Mouse (Mus musculus) E14TG2a.4 (cell line): ENCODE data around the gene Gtpbp1.

Experiments used
- H3K27me3 ChIP-seq: 2 replicates; pipeline ENCODE4 v1.6.1; 2014; ENCODE audit warnings: low read length, control low read depth; ENCODE audit not compliant: insufficient read depth
- H3K36me3 ChIP-seq: 2 replicates; pipeline ENCODE4 v1.6.1; 2014; ENCODE audit warnings: low read length, control low read depth; ENCODE audit not compliant: insufficient read depth
- H3K4me1 ChIP-seq: replicated peaks from 2 replicates; pipeline ENCODE4 v1.6.1; 2014; ENCODE audit warnings: low read depth, low read length, control low read depth
- H3K4me3 ChIP-seq: replicated peaks from 2 replicates; pipeline ENCODE4 v1.5.1; 2014; ENCODE audit warnings: mild to moderate bottlenecking, low read length
- H3K9me3 ChIP-seq: 2 replicates; pipeline ENCODE4 v1.6.1; 2014; ENCODE audit warnings: low read length, control low read depth
- CTCF ChIP-seq: conservative IDR thresholded peaks from 2 replicates; pipeline ENCODE4 v1.5.1; 2014; ENCODE audit warnings: low read length
- NANOG ChIP-seq: IDR thresholded peaks from 2 replicates; pipeline ENCODE4 v1.6.1; 2014; ENCODE audit warnings: borderline replicate concordance, low read length, mixed read lengths
- POU5F1 ChIP-seq: IDR thresholded peaks from 2 replicates; pipeline ENCODE4 v1.6.1; 2014; ENCODE audit warnings: low read length, borderline replicate concordance

Gene Gtpbp1

DNA sequence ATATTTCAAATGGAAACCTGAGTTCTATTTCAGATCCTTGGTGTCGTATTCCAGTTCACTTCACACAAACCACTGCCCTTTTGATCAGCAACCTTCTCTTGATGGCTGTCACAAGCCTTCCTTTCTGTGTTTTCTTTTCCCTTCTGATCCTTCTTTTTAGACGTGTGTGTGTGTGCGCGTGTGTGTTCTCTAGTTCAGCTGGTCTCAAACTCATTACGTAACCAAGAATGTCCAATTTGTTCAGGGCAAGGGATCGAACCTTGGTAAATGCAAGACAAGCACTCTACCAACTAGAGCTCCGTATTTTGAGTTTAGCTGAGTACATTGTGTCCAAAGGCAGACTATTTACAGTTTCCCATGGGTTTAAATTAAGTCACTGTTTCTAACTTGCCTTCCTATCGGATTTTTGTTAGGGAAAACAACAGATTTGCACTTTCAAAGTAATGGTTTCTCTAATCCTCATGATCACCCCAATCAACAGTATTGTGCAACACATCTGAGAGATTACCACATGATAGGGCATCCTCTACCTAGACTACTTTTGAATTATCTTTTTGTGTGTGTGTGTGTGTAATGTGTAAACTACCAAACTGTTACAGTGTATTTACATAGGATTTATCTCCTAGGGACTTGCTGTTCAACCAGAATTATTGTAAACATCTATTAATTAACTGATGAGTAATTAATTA lies 2.2 kb upstream of the Gtpbp1 start:
- peaks cover 72% of the 10 kb centered on the region for H3K4me1 ChIP-seq
- peaks cover 40% of the 10 kb centered on the region for H3K36me3 ChIP-seq
- TF ChIP-seq NANOG (no peak), CTCF (no peak), POU5F1 (no peak)
- H3K27me3 ChIP-seq, result no peaks in the 10 kb centered on the region
- H3K4me3 ChIP-seq, result peak overlapping the region; percentile 93
- H3K9me3 ChIP-seq, result no peaks in the 10 kb centered on the region

DNA sequence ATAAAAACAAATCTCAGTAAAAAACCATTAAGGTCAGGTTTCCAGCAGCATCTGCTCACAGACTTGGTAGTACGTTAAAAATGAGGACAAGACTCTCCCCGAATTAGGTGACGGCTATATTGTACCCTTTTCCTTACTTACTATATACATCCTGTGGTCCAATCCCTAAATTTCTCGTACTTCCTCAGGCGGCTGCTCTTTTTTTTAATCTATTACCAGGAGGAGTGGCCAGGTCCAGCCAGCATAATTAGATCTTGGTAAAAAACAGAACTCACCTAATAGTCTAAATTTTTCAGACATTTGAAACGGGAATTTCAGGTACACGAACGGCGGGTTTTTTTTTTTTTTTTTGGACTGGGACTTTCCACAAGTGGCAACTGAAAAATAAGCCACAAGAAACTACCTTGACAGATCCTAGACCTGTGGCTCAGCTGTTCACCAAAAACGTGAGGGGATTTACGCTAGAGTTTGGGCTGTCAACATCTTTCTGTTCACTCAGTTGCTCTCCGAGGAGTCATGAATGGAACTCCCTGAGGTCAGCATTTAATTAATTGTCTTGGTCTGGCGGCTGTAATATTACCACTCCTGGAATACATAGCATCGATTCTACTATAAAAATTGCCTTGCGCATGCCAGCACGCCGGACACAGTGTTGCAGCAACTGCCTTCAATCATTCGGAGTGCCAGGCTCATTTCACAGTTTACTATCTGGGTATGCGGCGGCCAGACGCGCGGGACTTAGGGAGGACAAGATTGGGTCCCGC lies 801 bp upstream of the Gtpbp1 start:
- no peak for TF ChIP-seq CTCF
- TF ChIP-seq NANOG, result no peak
- no peak for TF ChIP-seq POU5F1
- Histone ChIP-seq H3K4me3 (peak overlapping the region; percentile 71), H3K27me3 (no peaks in the 10 kb centered on the region), H3K9me3 (no peaks in the 10 kb centered on the region), H3K36me3 (peaks cover 39% of the 10 kb centered on the region), H3K4me1 (peaks cover 70% of the 10 kb centered on the region)

GRCm38 (mm10) chr15:79691023-79691508 lies 421 bp downstream of the Gtpbp1 start:
- H3K27me3 ChIP-seq, result no peaks in the 10 kb centered on the region
- peaks cover 39% of the 10 kb centered on the region for H3K36me3 ChIP-seq
- TF ChIP-seq NANOG, result no peak
- TF ChIP-seq POU5F1, result no peak
- no peak for TF ChIP-seq CTCF
- peaks cover 67% of the 10 kb centered on the region for H3K4me1 ChIP-seq
- no peaks in the 10 kb centered on the region for H3K9me3 ChIP-seq
- H3K4me3 ChIP-seq, result peak overlapping the region; percentile 98

DNA sequence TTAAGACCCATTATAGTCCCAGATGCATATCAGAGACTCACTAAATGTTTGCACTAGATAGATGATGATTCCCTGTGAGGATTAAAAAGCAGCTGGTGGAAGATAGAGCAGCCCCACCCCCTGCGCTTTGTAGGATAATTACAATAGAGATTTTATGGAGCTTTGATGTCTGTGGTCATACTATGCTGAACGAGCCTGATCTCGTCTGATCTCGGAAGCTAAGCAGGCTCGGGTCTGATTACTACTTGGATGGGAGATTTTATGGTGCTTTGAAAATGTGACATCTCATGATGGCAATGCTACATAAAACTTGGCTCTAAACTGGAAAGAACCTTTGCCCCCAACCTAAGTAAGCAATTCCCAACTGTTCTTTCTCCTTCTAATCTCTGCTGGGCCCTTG lies 1.7 kb downstream of the Gtpbp1 start:
- Histone ChIP-seq H3K27me3 (no peaks in the 10 kb centered on the region), H3K36me3 (peaks cover 47% of the 10 kb centered on the region), H3K9me3 (no peaks in the 10 kb centered on the region), H3K4me1 (peaks cover 71% of the 10 kb centered on the region), H3K4me3 (no peak overlapping the region)
- TF ChIP-seq POU5F1, result no peak
- no peak for TF ChIP-seq CTCF
- TF ChIP-seq NANOG, result no peak

GRCm38 (mm10) chr15:79693740-79694139 lies 3.1 kb downstream of the Gtpbp1 start:
- TF ChIP-seq POU5F1 (no peak), NANOG (no peak), CTCF (no peak)
- Histone ChIP-seq H3K4me1 (peaks cover 78% of the 10 kb centered on the region), H3K36me3 (peaks cover 47% of the 10 kb centered on the region), H3K27me3 (no peaks in the 10 kb centered on the region), H3K9me3 (no peaks in the 10 kb centered on the region), H3K4me3 (no peak overlapping the region)

DNA sequence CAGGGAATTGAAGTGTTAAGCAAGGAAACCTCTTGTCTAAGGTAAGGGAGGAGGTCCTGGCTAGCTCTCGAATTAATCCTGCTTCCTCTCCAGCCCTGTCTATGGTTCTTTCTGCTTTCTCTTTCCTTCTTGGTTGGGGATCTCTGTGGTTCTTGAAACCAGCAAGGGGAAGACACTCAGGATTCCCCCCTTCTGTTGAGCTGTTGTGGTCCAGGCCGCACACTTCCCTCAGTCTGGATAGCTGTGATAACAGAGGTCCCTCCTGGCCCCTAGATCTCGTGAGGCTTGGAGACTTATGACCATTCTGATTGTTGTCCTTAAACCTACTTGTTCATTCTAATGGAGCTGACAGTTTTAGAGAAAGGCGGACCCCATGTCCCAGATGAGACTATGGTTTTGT lies 3.9 kb downstream of the Gtpbp1 start:
- no peaks in the 10 kb centered on the region for H3K9me3 ChIP-seq
- H3K27me3 ChIP-seq, result no peaks in the 10 kb centered on the region
- TF ChIP-seq CTCF (no peak), POU5F1 (no peak), NANOG (no peak)
- H3K4me1 ChIP-seq, result peaks cover 72% of the 10 kb centered on the region
- no peak overlapping the region for H3K4me3 ChIP-seq
- peaks cover 54% of the 10 kb centered on the region for H3K36me3 ChIP-seq

GRCm38 (mm10) chr15:79695516-79695915 lies 4.9 kb downstream of the Gtpbp1 start:
- Histone ChIP-seq H3K4me3 (no peak overlapping the region), H3K4me1 (peaks cover 66% of the 10 kb centered on the region), H3K9me3 (no peaks in the 10 kb centered on the region), H3K27me3 (no peaks in the 10 kb centered on the region), H3K36me3 (peaks cover 55% of the 10 kb centered on the region)
- TF ChIP-seq CTCF (no peak), NANOG (no peak)

- H3K9me3 ChIP-seq, result no peaks in the 10 kb centered on the region
- peaks cover 64% of the 10 kb centered on the region for H3K4me1 ChIP-seq
- H3K36me3 ChIP-seq, result peaks cover 55% of the 10 kb centered on the region
- H3K4me3 ChIP-seq, result no peak overlapping the region; the same call in 1 of the 2 replicates
- TF ChIP-seq CTCF (no peak), NANOG (no peak), POU5F1 (no peak)
- H3K27me3 ChIP-seq, result no peaks in the 10 kb centered on the region
These were observed 5.9 kb downstream of the Gtpbp1 start for GRCm38 (mm10) chr15:79696508-79696907.

GRCm38 (mm10) chr15:79697011-79697410 lies 6.4 kb downstream of the Gtpbp1 start:
- H3K9me3 ChIP-seq, result no peaks in the 10 kb centered on the region
- peaks cover 55% of the 10 kb centered on the region for H3K36me3 ChIP-seq
- H3K4me3 ChIP-seq, result peak overlapping the region; percentile 18
- no peaks in the 10 kb centered on the region for H3K27me3 ChIP-seq
- no peak for TF ChIP-seq CTCF
- no peak for TF ChIP-seq POU5F1
- no peak for TF ChIP-seq NANOG
- peaks cover 59% of the 10 kb centered on the region for H3K4me1 ChIP-seq
